Mouse (Mus musculus): ENCODE results near the gene Myh10.
A peak's percentile ranks its signal among the peaks of the same experiment; 100 is the strongest.

Myh10 gene

GRCm38 (mm10) chr11:68691321-68692009 lies at the start of gene Myh10:
Gene Myh10 (plus strand): TSS chr11:68691559.
- peak; percentile 99 for DNase-seq

- no peak for DNase-seq
Observed at GRCm38 (mm10) chr11:68644781-68645180, 46.6 kb upstream of the Myh10 start.

GRCm38 (mm10) chr11:68647808-68648207 lies 43.6 kb upstream of the Myh10 start:
- DNase-seq: no peak

GRCm38 (mm10) chr11:68648385-68649148 lies 42.8 kb upstream of the Myh10 start:
- no peak for DNase-seq

GRCm38 (mm10) chr11:68651518-68651917 lies 39.8 kb upstream of the Myh10 start:
- no peak for DNase-seq

GRCm38 (mm10) chr11:68655524-68655923 lies 35.8 kb upstream of the Myh10 start:
- DNase-seq: no peak

GRCm38 (mm10) chr11:68656887-68657685 lies 34.3 kb upstream of the Myh10 start:
- no peak for DNase-seq

- no peak for DNase-seq
Observed at GRCm38 (mm10) chr11:68657811-68658210, 33.5 kb upstream of the Myh10 start.

- no peak for DNase-seq
Observed at GRCm38 (mm10) chr11:68665331-68665730, 26.0 kb upstream of the Myh10 start.

GRCm38 (mm10) chr11:68666210-68666609 lies 25.1 kb upstream of the Myh10 start:
- DNase-seq: no peak

- no peak for DNase-seq
Observed at GRCm38 (mm10) chr11:68672270-68672970, 18.9 kb upstream of the Myh10 start.

GRCm38 (mm10) chr11:68674071-68674470 lies 17.3 kb upstream of the Myh10 start:
- no peak for DNase-seq

GRCm38 (mm10) chr11:68674643-68675042 lies 16.7 kb upstream of the Myh10 start:
- no peak for DNase-seq

GRCm38 (mm10) chr11:68675274-68675673 lies 16.1 kb upstream of the Myh10 start:
- no peak for DNase-seq

GRCm38 (mm10) chr11:68681254-68681839 lies 10.0 kb upstream of the Myh10 start:
- no peak for DNase-seq

- no peak for DNase-seq
Observed at GRCm38 (mm10) chr11:68682136-68682806, 9.1 kb upstream of the Myh10 start.

- DNase-seq: no peak
Observed at GRCm38 (mm10) chr11:68686001-68686400, 5.4 kb upstream of the Myh10 start.

- DNase-seq: no peak
Observed at GRCm38 (mm10) chr11:68689304-68689703, 2.1 kb upstream of the Myh10 start.

GRCm38 (mm10) chr11:68690465-68690864 lies 894 bp upstream of the Myh10 start:
- DNase-seq: no peak

GRCm38 (mm10) chr11:68692010-68692692 lies 792 bp downstream of the Myh10 start:
- DNase-seq: no peak
